Mouse (Mus musculus) kidney, postnatal 25 days (tissue): ENCODE results near the gene Marc2.

Experiments
- DNase-seq, 2 experiments: peaks; one replicate each; pipeline ENCODE4 v3.0.0; 2021; ENCODE audit warnings: mixed read lengths in 2 of 2

Marc2 gene

GRCm38 (mm10) chr1:184807627-184808417 lies 38.4 kb downstream of the Marc2 start:
- no peak for DNase-seq

GRCm38 (mm10) chr1:184807123-184807522 lies 39.1 kb downstream of the Marc2 start:
- no peak for DNase-seq

- no peak for DNase-seq
Measured at GRCm38 (mm10) chr1:184805749-184806148, 40.5 kb downstream of the Marc2 start.

- peak; percentile 60 to 66 for DNase-seq
Measured at GRCm38 (mm10) chr1:184793163-184793876, 52.9 kb downstream of the Marc2 start.

- peak in 1 of 2 experiments; percentile 66 for DNase-seq
Measured at GRCm38 (mm10) chr1:184791109-184791508, 55.1 kb downstream of the Marc2 start.

GRCm38 (mm10) chr1:184786376-184787151 lies 59.7 kb downstream of the Marc2 start:
- peak in 1 of 2 experiments; percentile 23 for DNase-seq

GRCm38 (mm10) chr1:184783641-184784040 lies 62.6 kb downstream of the Marc2 start:
- DNase-seq, result no peak

- peak in 1 of 2 experiments; percentile 17 for DNase-seq
Measured at GRCm38 (mm10) chr1:184782161-184782513, 64.1 kb downstream of the Marc2 start.

GRCm38 (mm10) chr1:184781286-184782160 lies 64.7 kb downstream of the Marc2 start:
- no peak for DNase-seq

GRCm38 (mm10) chr1:184778157-184778556 lies 68.1 kb downstream of the Marc2 start:
- no peak for DNase-seq

- no peak for DNase-seq
Measured at GRCm38 (mm10) chr1:184777061-184777795, 69.0 kb downstream of the Marc2 start.

- DNase-seq, result peak; percentile 42 to 54
Measured at GRCm38 (mm10) chr1:184775289-184775688, 71.0 kb downstream of the Marc2 start.

GRCm38 (mm10) chr1:184771891-184772249 lies 74.4 kb downstream of the Marc2 start:
- no peak for DNase-seq

- DNase-seq, result peak; percentile 72 to 92
Measured at GRCm38 (mm10) chr1:184771202-184771890, 74.9 kb downstream of the Marc2 start.

GRCm38 (mm10) chr1:184763866-184764265 lies 82.4 kb downstream of the Marc2 start:
- peak in 1 of 2 experiments; percentile 36 for DNase-seq
